Mouse (Mus musculus): ENCODE measurements around the gene Rnase4.

DNA sequence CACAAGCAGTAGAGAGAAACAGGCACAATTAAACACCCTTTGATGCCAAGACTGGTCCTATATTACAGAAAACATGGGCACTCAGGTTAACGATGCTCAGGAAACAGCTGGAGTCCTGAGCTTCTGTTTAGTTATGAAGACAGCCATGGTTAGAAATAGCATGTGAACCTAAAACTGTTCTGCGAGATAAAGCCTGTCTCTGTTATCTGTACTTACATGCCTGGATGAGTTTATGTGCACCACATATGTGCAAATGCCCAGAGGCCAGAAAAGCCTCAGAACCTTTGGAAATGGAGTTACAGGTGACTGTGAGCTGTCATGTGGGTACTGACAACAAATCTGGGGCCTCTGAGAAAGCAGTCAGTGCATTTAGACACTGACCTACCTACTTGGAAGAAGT, 53.1 kb downstream of the Rnase4 start:
- TF ChIP-seq POLR2A (IDR thresholded peaks at IDR 0.05; ENCODE audit: borderline replicate concordance, extremely low read depth, low read depth, low read length) (no peak), CTCF (IDR thresholded peaks at IDR 0.05; ENCODE audit: insufficient read depth, low read length) (no peak)
